Mouse (Mus musculus) heart, postnatal 36 days (tissue): Measurements from ENCODE around the gene Atp1a1. TPM values are rescaled to one million over a fixed set of nuclear protein-coding genes. Genes with fewer than 3 reads are reported as not detected.

Source experiments
- DNase-seq, 2 experiments: peaks; one replicate each; pipeline ENCODE4 v3.0.0; 2021 to 2022
- intact Hi-C: fragments of 180-260 bp; cut with DNase I; formaldehyde crosslinking; loops from one replicate; pipeline ENCODE4 v1.15.1; 2025
- total RNA-seq, 2 experiments: library from RNA; stranded (reverse); gene quantifications; 2 replicates each; pipeline ENCODE4 v1.2.3; 2021

Atp1a1 gene
- 100 to 1,000 TPM; 564 to 643 TPM for total RNA-seq

- peak; percentile 98 to 99 for DNase-seq
These were observed at the start of gene Atp1a1 for GRCm38 (mm10) chr3:101604550-101605223. Gene Atp1a1 (minus strand): TSS chr3:101604684.

DNA sequence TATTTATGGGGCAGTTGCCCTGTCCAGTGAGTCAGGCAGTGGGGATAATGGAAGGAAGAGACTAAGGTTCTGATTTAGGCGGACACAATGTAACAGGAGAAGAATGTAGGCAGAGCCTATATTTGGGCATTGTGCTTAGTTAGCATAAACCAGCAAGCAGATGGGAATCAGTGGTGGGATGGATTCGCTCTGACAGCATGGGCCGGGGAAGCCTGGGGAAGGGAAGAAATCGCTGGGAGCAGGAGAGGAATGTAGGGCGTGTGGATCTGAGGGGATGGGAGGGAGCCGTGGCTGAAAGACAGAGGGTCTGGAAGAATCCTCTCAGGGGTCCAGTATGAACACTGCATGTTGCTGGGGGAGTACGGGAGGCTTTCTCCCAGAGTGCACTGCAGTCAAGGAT, 49.0 kb upstream of the Atp1a1 start:
- intact Hi-C loops, result no loop called here
- DNase-seq, result no peak

More at GRCm38 (mm10) chr3:101604550-101605223, at the start of gene Atp1a1:
- intact Hi-C loops, result loop anchor here (2.0 to 10.0 kb wide), 3 partner anchors 108 to 680 kb away; partner anchors contain the start of gene Trim45

DNA sequence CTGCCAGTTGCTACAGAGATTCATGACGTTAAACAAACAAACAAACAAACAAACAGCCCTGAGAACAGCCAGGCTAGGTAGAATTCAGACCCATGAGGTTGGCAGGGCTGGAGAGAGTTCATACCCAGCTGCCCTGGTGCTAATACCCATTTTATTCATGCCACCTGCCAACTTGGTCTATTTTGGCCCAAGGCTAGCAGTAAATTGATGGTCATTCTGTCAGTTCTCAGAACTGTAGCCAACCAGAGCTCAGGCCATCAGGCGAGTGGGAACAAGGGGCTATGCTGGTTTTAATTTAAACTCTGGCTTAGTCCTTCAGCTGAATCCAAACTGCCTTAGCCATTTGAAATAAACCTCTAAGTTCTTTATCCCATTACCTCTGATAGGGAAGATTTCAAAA, 48.5 kb upstream of the Atp1a1 start:
- no peak for DNase-seq
- intact Hi-C loops, result no loop called here

- no peak for DNase-seq
These were observed 45.8 kb upstream of the Atp1a1 start for GRCm38 (mm10) chr3:101650328-101650727.

GRCm38 (mm10) chr3:101649271-101649670, 44.8 kb upstream of the Atp1a1 start:
- intact Hi-C loops, result no loop called here
- no peak for DNase-seq

More at GRCm38 (mm10) chr3:101650328-101650727, 45.8 kb upstream of the Atp1a1 start:
- intact Hi-C loops, result no loop called here

DNA sequence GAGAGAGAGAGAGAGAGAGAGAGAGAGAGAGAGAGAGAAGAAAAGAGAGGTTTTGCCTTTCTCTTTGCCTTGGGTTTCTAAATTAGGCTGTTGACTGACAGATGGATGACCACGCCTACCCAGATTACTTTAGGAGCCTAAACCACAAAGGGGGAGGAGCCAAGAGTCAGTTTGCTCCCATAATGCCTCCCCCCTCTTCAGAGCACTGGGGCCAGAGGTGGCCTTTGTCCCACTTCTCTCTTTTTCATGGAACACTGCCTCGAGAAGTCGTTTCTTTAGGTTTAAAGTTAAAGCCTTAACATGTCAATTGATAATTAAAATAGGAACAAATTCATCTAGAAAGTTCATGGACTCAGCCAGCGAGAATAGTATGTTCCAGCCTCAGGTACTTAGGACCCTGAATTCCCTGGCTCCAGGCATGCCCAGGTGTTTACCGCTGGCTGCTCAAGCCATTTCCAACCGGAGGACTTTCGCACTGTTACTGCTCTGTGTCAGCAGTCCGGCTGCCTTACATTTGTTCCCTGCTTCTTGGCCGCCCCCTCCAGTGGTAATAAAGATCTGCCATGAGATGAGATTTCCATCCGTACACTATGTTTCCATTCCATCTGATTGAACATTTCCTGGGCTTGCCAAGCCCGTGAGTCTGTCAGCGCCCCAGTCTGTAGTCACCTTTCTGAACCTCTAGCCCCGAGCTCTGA, 43.8 kb upstream of the Atp1a1 start:
- no peak for DNase-seq
- intact Hi-C loops, result no loop called here

DNA sequence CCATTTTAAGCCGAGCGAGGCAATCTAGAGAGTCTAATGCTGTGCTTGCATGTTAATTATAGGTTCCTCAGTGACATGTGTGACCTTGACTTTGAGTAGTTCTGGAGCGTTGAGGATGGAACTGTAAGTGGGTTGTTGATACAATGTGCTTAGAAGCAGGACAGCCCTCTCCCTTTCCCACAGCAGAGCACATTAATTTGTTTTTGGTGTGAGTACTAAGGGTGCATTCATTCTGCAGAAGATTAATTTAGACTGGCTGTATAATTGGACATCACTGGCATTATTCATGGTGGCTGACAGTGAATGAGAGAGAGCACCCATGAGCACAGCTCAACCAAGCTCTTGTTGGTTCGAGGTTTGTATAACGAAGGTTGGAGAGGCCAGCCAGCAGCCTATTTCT, 42.3 kb upstream of the Atp1a1 start:
- intact Hi-C loops, result no loop called here
- no peak for DNase-seq

DNA sequence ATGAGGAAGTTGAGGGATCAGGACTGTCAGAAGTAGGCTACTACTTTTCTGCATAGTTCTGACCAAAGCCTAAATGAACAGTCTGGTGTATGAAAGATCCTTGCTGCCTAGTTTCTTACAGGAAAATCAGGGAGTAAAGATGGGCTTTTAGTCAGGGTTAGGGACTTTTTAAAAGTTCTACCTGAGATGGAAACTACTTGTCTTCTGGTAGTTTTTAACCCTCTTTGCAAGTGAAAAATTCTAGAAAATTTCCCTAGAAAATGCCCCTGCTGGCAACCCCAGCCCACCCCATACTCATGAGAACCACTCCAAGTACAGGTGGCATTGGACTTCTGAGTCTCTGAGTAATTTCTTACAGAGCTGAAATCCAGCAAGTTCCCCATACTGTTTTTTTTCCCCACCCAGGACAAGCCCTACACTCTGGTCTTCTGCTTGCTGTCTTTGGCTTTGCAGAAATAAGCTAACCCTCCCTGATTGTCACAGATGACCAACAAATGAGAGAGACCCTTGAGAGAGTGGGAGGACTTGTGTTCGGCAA, 41.2 kb upstream of the Atp1a1 start:
- intact Hi-C loops, result no loop called here
- no peak for DNase-seq

DNA sequence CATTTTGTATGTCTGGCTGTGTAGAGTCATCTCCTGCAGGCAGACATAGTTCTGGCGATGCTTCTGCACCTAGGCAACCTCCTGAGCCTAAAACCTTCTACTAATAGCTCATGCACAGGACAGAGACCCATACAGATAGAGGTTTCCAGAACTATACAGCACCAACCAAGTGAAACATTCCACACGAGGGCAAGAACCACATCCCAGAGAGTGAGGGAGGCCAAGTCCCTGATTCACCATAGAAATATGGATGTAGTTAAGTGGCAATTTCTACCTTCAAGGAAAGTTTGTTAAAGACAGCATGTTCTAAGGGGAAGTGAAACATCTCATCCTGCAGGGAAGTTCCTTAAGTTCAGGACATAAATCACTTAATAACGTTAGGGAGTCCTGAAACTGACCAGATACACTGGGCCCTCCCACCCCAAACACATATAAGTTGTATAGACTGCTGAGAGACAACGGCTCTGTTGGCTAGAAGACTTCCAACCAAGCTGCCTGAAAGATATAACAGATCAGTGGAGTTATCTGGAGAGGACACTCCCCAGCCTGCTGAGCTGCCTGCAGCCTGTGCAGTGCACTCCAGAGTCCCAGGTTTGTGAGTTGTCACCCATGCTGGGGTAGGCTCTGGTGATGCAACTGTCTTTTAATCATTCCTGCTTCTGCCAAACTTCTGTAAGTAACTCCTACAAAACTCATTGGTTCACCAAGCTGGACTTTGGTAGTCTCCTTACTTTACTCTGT, 39.7 kb upstream of the Atp1a1 start:
- intact Hi-C loops, result no loop called here
- no peak for DNase-seq

GRCm38 (mm10) chr3:101643264-101643663, 38.8 kb upstream of the Atp1a1 start:
- no peak for DNase-seq
- intact Hi-C loops, result no loop called here

DNA sequence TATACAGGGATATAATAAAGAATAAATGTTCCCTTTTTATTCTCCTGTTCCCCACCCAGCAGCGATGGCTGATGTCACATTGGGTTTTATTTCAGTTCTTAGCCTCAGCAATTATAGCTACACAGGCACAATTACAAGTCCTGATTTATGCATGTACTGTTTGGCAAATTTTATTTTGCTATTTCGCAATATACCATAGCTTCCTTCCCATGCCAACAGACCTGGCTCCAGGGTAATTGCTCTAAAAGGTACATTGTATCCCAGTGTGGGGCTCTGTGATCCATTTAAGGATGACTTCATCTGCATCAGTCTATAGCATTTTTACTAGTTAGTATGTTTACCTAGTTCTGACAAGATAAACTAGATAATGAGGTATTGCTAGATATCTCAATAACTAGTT, 33.7 kb upstream of the Atp1a1 start:
- DNase-seq, result no peak
- intact Hi-C loops, result no loop called here

GRCm38 (mm10) chr3:101636510-101636909, 32.0 kb upstream of the Atp1a1 start:
- intact Hi-C loops, result no loop called here
- no peak for DNase-seq

- no peak for DNase-seq
- intact Hi-C loops, result no loop called here
These were observed 31.6 kb upstream of the Atp1a1 start for GRCm38 (mm10) chr3:101636086-101636485.

- no peak for DNase-seq
- intact Hi-C loops, result no loop called here
These were observed 29.8 kb upstream of the Atp1a1 start for GRCm38 (mm10) chr3:101634141-101634900.

GRCm38 (mm10) chr3:101628255-101628654, 23.8 kb upstream of the Atp1a1 start:
- intact Hi-C loops, result no loop called here

GRCm38 (mm10) chr3:101624287-101624686, 19.8 kb upstream of the Atp1a1 start:
- intact Hi-C loops, result no loop called here

More at GRCm38 (mm10) chr3:101628255-101628654, 23.8 kb upstream of the Atp1a1 start:
- DNase-seq, result no peak

DNA sequence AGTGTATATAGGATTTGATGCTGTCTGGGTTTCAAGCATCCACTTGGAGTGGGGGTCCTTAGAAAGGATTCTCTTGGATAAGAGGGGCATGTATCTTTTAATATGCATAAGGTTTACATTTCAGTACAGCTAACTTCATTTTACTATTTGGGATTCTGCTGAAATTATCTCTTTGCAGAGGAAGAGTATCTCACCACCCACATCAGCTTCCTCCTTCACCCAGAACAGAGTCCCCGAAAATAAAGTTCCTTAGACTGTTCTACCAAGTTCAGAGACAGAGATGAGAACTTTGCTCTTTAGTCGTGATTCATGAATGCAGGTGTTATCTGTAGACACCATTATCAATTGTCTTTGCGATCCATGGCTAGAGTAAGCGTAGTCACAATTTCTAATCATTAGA, 14.5 kb upstream of the Atp1a1 start:
- DNase-seq, result no peak
- intact Hi-C loops, result loop anchor here (5.0 kb wide), 2 partner anchors 112 to 127 kb away; no protein-coding TSS in a partner anchor

More at GRCm38 (mm10) chr3:101624287-101624686, 19.8 kb upstream of the Atp1a1 start:
- DNase-seq, result no peak

DNA sequence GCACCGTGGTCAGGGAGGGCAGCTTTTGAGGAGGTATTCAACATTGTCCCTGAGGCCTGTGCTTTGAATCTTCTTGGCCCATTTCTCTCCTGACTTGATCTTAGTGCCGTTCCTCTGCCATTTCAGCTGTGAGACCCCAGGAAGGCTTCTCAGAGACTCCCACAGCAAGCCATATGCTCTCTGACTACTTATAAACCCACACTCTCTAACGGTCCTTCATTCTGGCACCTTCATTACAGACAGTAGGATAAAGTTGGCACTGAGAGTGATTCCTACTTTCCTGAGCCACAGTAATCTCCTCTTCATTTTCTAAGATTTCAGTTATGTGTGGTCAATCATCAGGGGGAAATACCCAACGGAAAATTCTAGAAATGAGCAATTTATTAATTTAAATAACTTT, 14.0 kb upstream of the Atp1a1 start:
- intact Hi-C loops, result loop anchor here (5.0 kb wide), 2 partner anchors 111 to 126 kb away; no protein-coding TSS in a partner anchor

GRCm38 (mm10) chr3:101617451-101617850, 13.0 kb upstream of the Atp1a1 start:
- intact Hi-C loops, result loop anchor here (5.0 kb wide), 2 partner anchors 110 to 125 kb away; no protein-coding TSS in a partner anchor
- DNase-seq, result no peak

More for the DNA sequence above, 14.0 kb upstream of the Atp1a1 start:
- DNase-seq, result no peak

- no peak for DNase-seq
- intact Hi-C loops, result loop anchor here (5.0 kb wide), 2 partner anchors 110 to 125 kb away; no protein-coding TSS in a partner anchor
These were observed 12.5 kb upstream of the Atp1a1 start for GRCm38 (mm10) chr3:101617007-101617406.
